Mouse (Mus musculus) ES-E14 (cell line): ENCODE results near the gene Zfp217.

ENCODE experiments used
- CHD2 ChIP-seq: IDR thresholded peaks from 2 replicates; pipeline ENCODE4 v1.6.1; 2014; ENCODE audit warnings: mild to moderate bottlenecking, low read depth, low read length, inconsistent platforms
- HCFC1 ChIP-seq: IDR thresholded peaks from 2 replicates; pipeline ENCODE4 v1.6.1; 2012; ENCODE audit warnings: low read length, inconsistent platforms, borderline replicate concordance; ENCODE audit not compliant: insufficient read depth
- MAFK ChIP-seq: IDR thresholded peaks from 2 replicates; pipeline ENCODE4 v1.6.1; 2014; ENCODE audit warnings: mild to moderate bottlenecking, low read depth, low read length, inconsistent platforms; ENCODE audit not compliant: insufficient read depth
- ZNF384 ChIP-seq: IDR thresholded peaks from 2 replicates; pipeline ENCODE4 v1.6.1; 2012; ENCODE audit warnings: low read depth, low read length, inconsistent platforms

- TF ChIP-seq HCFC1 (no peak), CHD2 (no peak), MAFK (no peak), ZNF384 (no peak)
Observed at GRCm38 (mm10) chr2:170193211-170193610, 45.3 kb upstream of the Zfp217 start.
